Mouse (Mus musculus) CH12.LX (cell line): ENCODE results near the gene Mlip. TPM values are rescaled to one million over a fixed set of nuclear protein-coding genes. Genes with fewer than 3 reads are reported as not detected.

Experiments
- DNase-seq: peaks from one replicate; pipeline ENCODE4 v3.0.0-alpha.2; 2013; ENCODE audit errors: extremely low read depth
- H3K27ac ChIP-seq: 2 replicates; pipeline ENCODE4 v1.5.1; 2012; ENCODE audit warnings: low read depth, mild to moderate bottlenecking, control low read depth, moderate library complexity; ENCODE audit not compliant: insufficient read depth
- H3K27me3 ChIP-seq: replicated peaks from 2 replicates; pipeline ENCODE3; 2012; ENCODE audit warnings: inconsistent platforms
- H3K36me3 ChIP-seq, 2 experiments: replicated peaks in 1 of 2; 2 replicates each; pipeline versions ENCODE3 to v1.6.1; 2012; ENCODE audit warnings: inconsistent platforms in 1 of 2, low read length in 1 of 2, mild to moderate bottlenecking in 1 of 2, mixed read lengths in 1 of 2, moderate library complexity in 1 of 2; ENCODE audit not compliant: control insufficient read depth in 1 of 2, insufficient read depth in 1 of 2
- H3K4me1 ChIP-seq, 2 experiments: 2 replicates each; pipeline ENCODE4 v1.6.1; 2012; ENCODE audit warnings: inconsistent platforms in 1 of 2, moderate library complexity in 1 of 2; ENCODE audit not compliant: insufficient read depth in 2 of 2, control insufficient read depth in 1 of 2
- H3K4me2 ChIP-seq: 2 replicates; pipeline ENCODE4 v1.6.1; 2012; ENCODE audit warnings: low read depth, mild to moderate bottlenecking, control low read depth; ENCODE audit not compliant: poor library complexity, insufficient read depth, severe bottlenecking
- H3K4me3 ChIP-seq, 3 experiments: fragments of 150-350 bp in 1 of 3; sonication (generic) in 1 of 3; replicated peaks in 1 of 3; 2 replicates each; pipeline versions ENCODE3 to v1.5.1; 2011 to 2012; ENCODE audit warnings: low read depth in 2 of 3, low read length in 2 of 3, mild to moderate bottlenecking in 2 of 3, moderate library complexity in 2 of 3, control low read depth in 1 of 3, improper control_type of control experiment in 1 of 3, inconsistent platforms in 1 of 3, mixed read lengths in 1 of 3; ENCODE audit not compliant: poor library complexity in 1 of 3
- H3K79me2 ChIP-seq: replicated peaks from 2 replicates; pipeline ENCODE4 v1.6.1; 2012; ENCODE audit warnings: mild to moderate bottlenecking, moderate library complexity; ENCODE audit not compliant: control insufficient read depth, poor library complexity, insufficient read depth, severe bottlenecking; ENCODE audit errors: extremely low read depth
- H3K9ac ChIP-seq: 2 replicates; pipeline ENCODE4 v1.6.1; 2012; ENCODE audit warnings: low read depth, mild to moderate bottlenecking, control low read depth, moderate library complexity; ENCODE audit not compliant: insufficient read depth
- H3K9me3 ChIP-seq: replicated peaks from 2 replicates; pipeline ENCODE3; 2012; ENCODE audit warnings: low read length, inconsistent platforms, mixed read lengths
- BHLHE40 ChIP-seq: IDR thresholded peaks from 2 replicates; pipeline ENCODE4 v1.6.1; 2011; ENCODE audit warnings: mild to moderate bottlenecking, low read depth, low read length, improper control_type of control experiment
- CHD1 ChIP-seq: IDR thresholded peaks from 2 replicates; pipeline ENCODE4 v1.6.1; 2012; ENCODE audit warnings: low read depth, low read length, improper control_type of control experiment, inconsistent platforms
- CHD2 ChIP-seq: IDR thresholded peaks from 2 replicates; pipeline ENCODE4 v1.6.1; 2011; ENCODE audit warnings: low read length, improper control_type of control experiment
- CTCF ChIP-seq, 2 experiments: IDR thresholded peaks in 1 of 2; conservative IDR thresholded peaks in 1 of 2; 2 replicates each; pipeline ENCODE4 v1.5.1; 2011 to 2012; ENCODE audit warnings: low read depth in 2 of 2, low read length in 2 of 2, improper control_type of control experiment in 1 of 2, inconsistent platforms in 1 of 2, mild to moderate bottlenecking in 1 of 2, moderate library complexity in 1 of 2
- E2F4 ChIP-seq: IDR thresholded peaks from 2 replicates; pipeline ENCODE4 v1.6.1; 2011; ENCODE audit warnings: low read depth, low read length, improper control_type of control experiment; ENCODE audit not compliant: insufficient replicate concordance
- ELF1 ChIP-seq: IDR thresholded peaks from 2 replicates; pipeline ENCODE4 v1.6.1; 2014; ENCODE audit warnings: low read depth, mild to moderate bottlenecking, inconsistent platforms, low read length, improper control_type of control experiment
- EP300 ChIP-seq: IDR thresholded peaks from 2 replicates; pipeline ENCODE4 v1.6.1; 2011; ENCODE audit warnings: low read length, improper control_type of control experiment
- ETS1 ChIP-seq: conservative IDR thresholded peaks from 2 replicates; pipeline ENCODE4 v1.6.1; 2012; ENCODE audit warnings: low read depth, mild to moderate bottlenecking, inconsistent platforms, low read length, improper control_type of control experiment, moderate library complexity
- GABPA ChIP-seq: IDR thresholded peaks from 2 replicates; pipeline ENCODE4 v1.6.1; 2012; ENCODE audit warnings: low read depth, low read length, improper control_type of control experiment, inconsistent platforms; ENCODE audit not compliant: insufficient replicate concordance
- HCFC1 ChIP-seq: IDR thresholded peaks from 2 replicates; pipeline ENCODE4 v1.6.1; 2012; ENCODE audit warnings: low read depth, mild to moderate bottlenecking, inconsistent platforms, low read length, improper control_type of control experiment
- IRF4 ChIP-seq: IDR thresholded peaks from 2 replicates; pipeline ENCODE4 v1.6.1; 2014; ENCODE audit warnings: low read depth, mild to moderate bottlenecking, inconsistent platforms, low read length, improper control_type of control experiment
- JUN ChIP-seq: IDR thresholded peaks from 2 replicates; pipeline ENCODE4 v1.6.1; 2011; ENCODE audit warnings: low read depth, mild to moderate bottlenecking, low read length, improper control_type of control experiment, moderate library complexity; ENCODE audit not compliant: insufficient read depth
- JUND ChIP-seq: conservative IDR thresholded peaks from 2 replicates; pipeline ENCODE4 v1.6.1; 2011; ENCODE audit warnings: low read depth, low read length, improper control_type of control experiment
- MAFK ChIP-seq: IDR thresholded peaks from 2 replicates; pipeline ENCODE4 v1.6.1; 2011; ENCODE audit warnings: low read length, improper control_type of control experiment; ENCODE audit not compliant: insufficient replicate concordance
- MAX ChIP-seq: IDR thresholded peaks from 2 replicates; pipeline ENCODE4 v1.6.1; 2011; ENCODE audit warnings: low read length, improper control_type of control experiment
- MAZ ChIP-seq: IDR thresholded peaks from 2 replicates; pipeline ENCODE4 v1.6.1; 2012; ENCODE audit warnings: low read depth, mild to moderate bottlenecking, inconsistent platforms, low read length, improper control_type of control experiment, moderate library complexity
- MEF2A ChIP-seq: IDR thresholded peaks from 2 replicates; pipeline ENCODE4 v1.6.1; 2014; ENCODE audit warnings: low read depth, mild to moderate bottlenecking, inconsistent platforms, low read length, improper control_type of control experiment, borderline replicate concordance
- MXI1 ChIP-seq: IDR thresholded peaks from 2 replicates; pipeline ENCODE4 v1.6.1; 2011; ENCODE audit warnings: mild to moderate bottlenecking, low read depth, low read length, improper control_type of control experiment
- MYC ChIP-seq: IDR thresholded peaks from 2 replicates; pipeline ENCODE4 v1.6.1; 2011; ENCODE audit warnings: low read depth, mild to moderate bottlenecking, improper control_type of control experiment, low read length
- NELFE ChIP-seq: IDR thresholded peaks from 2 replicates; pipeline ENCODE4 v1.6.1; 2011; ENCODE audit warnings: low read depth, low read length, improper control_type of control experiment
- PAX5 ChIP-seq: IDR thresholded peaks from 2 replicates; pipeline ENCODE4 v1.6.1; 2012; ENCODE audit warnings: low read length, inconsistent platforms, mixed read lengths
- POLR2A ChIP-seq: IDR thresholded peaks from 2 replicates; pipeline ENCODE4 v1.6.1; 2011; ENCODE audit warnings: low read depth, mild to moderate bottlenecking, improper control_type of control experiment, low read length
- POLR2AphosphoS2 ChIP-seq: IDR thresholded peaks from 2 replicates; pipeline ENCODE4 v1.6.1; 2011; ENCODE audit warnings: low read depth, low read length, improper control_type of control experiment
- RAD21 ChIP-seq: IDR thresholded peaks from 2 replicates; pipeline ENCODE4 v1.6.1; 2011; ENCODE audit warnings: low read depth, mild to moderate bottlenecking, low read length, improper control_type of control experiment, moderate library complexity
- RCOR1 ChIP-seq: conservative IDR thresholded peaks from 2 replicates; pipeline ENCODE4 v1.6.1; 2012; ENCODE audit warnings: low read depth, mild to moderate bottlenecking, inconsistent platforms, low read length, improper control_type of control experiment
- SIN3A ChIP-seq: IDR thresholded peaks from 2 replicates; pipeline ENCODE4 v1.6.1; 2012; ENCODE audit warnings: low read length, improper control_type of control experiment, inconsistent platforms
- SMC3 ChIP-seq: IDR thresholded peaks from 2 replicates; pipeline ENCODE4 v1.6.1; 2011; ENCODE audit warnings: low read depth, low read length, improper control_type of control experiment
- TCF12 ChIP-seq: IDR thresholded peaks from 2 replicates; pipeline ENCODE4 v1.6.1; 2014; ENCODE audit warnings: low read depth, mild to moderate bottlenecking, inconsistent platforms, low read length, improper control_type of control experiment
- UBTF ChIP-seq: IDR thresholded peaks from 2 replicates; pipeline ENCODE4 v1.6.1; 2012; ENCODE audit warnings: low read depth, mild to moderate bottlenecking, inconsistent platforms, low read length, improper control_type of control experiment, moderate library complexity
- USF1 ChIP-seq: IDR thresholded peaks from 2 replicates; pipeline ENCODE4 v1.6.1; 2014; ENCODE audit warnings: low read depth, mild to moderate bottlenecking, inconsistent platforms, low read length, improper control_type of control experiment
- ZNF384 ChIP-seq: IDR thresholded peaks from 2 replicates; pipeline ENCODE4 v1.6.1; 2012; ENCODE audit warnings: low read depth, low read length, improper control_type of control experiment, inconsistent platforms
- dilution Hi-C: fragments of 300-500 bp; cut with MboI; formaldehyde crosslinking; loops from 2 replicates; pipeline ENCODE4 v1.14.3; 2020; ENCODE audit warnings: low sequenced_read_pairs; ENCODE audit not compliant: extremely low pct_unique_long_range_greater_than_20kb, extremely low pct_ligation_motif_present
- in situ Hi-C: fragments of 300-500 bp; cut with MboI; formaldehyde crosslinking; loops from 3 replicates; pipeline ENCODE4 v1.14.3; 2019; ENCODE audit warnings: low sequenced_read_pairs, low pct_ligation_motif_present, low pct_unique_long_range_greater_than_20kb, mixed read lengths
- polyA plus RNA-seq: library from polyadenylated mRNA; unstranded; fragments of >175 nt; gene quantifications from 2 replicates; pipeline ENCODE4 v1.2.1, GENCODE M21; 2012; ENCODE audit warnings: low read depth; ENCODE audit not compliant: insufficient read length
- total RNA-seq, 2 experiments: library from RNA; depleted of rRNA; stranded (reverse); fragments of 300-350 nt in 1 of 2; fragments of >200 nt in 1 of 2; gene quantifications; 2 replicates each; pipeline ENCODE4 v1.2.3; 2012 to 2014

Gene Mlip
- total and polyA plus RNA-seq, 3 experiments, result not detected

- H3K9ac ChIP-seq, result no peak overlapping the region
- in situ Hi-C loops, result loop anchor here (25.0 kb wide), 2 partner anchors 390 to 990 kb away; no protein-coding TSS in a partner anchor
- TF ChIP-seq ELF1 (no peak), MAX (no peak), MAZ (no peak), BHLHE40 (no peak), SIN3A (no peak), ZNF384 (no peak), POLR2A (no peak), JUN (no peak), PAX5 (no peak), SMC3 (no peak), EP300 (no peak), MXI1 (no peak), HCFC1 (no peak), NELFE (no peak)
- no peak for DNase-seq
- H3K4me3 ChIP-seq, result no peak overlapping the region
- no peak overlapping the region for H3K27ac ChIP-seq
- H3K27me3 ChIP-seq, result no peaks in the 10 kb centered on the region
- dilution Hi-C loops, result no loop called here
- H3K4me2 ChIP-seq, result no peak overlapping the region
- no peaks in the 10 kb centered on the region for H3K36me3 ChIP-seq
- H3K79me2 ChIP-seq, result no peaks in the 10 kb centered on the region
- H3K4me1 ChIP-seq, result peaks cover 2 to 6% of the 10 kb centered on the region in 2 experiments; a peak in 2 of 4 replicates
- no peaks in the 10 kb centered on the region for H3K9me3 ChIP-seq
Observed at GRCm38 (mm10) chr9:77377696-77378095, 24.9 kb upstream of the Mlip start.

- Histone ChIP-seq H3K4me2 (no peak overlapping the region), H3K9ac (no peak overlapping the region; the same call in 1 of the 2 replicates), H3K79me2 (no peaks in the 10 kb centered on the region), H3K27ac (no peak overlapping the region), H3K9me3 (no peaks in the 10 kb centered on the region), H3K27me3 (no peaks in the 10 kb centered on the region), H3K36me3 (no peaks in the 10 kb centered on the region), H3K4me3 (no peak overlapping the region), H3K4me1 (peaks cover 2 to 6% of the 10 kb centered on the region in 2 experiments; a peak in 2 of 4 replicates)
- peak; percentile 42 for DNase-seq
- in situ Hi-C loops, result loop anchor here (25.0 kb wide), 2 partner anchors 390 to 990 kb away; no protein-coding TSS in a partner anchor
- dilution Hi-C loops, result no loop called here
- TF ChIP-seq USF1, result no peak
- TF ChIP-seq EP300, result no peak
- TF ChIP-seq RCOR1, result no peak
- peak; percentile 70; the same call in 1 of the 2 replicates for TF ChIP-seq ELF1
- TF ChIP-seq NELFE, result no peak
- 0 out of 2 replicates have a peak, but pooled peaks have one; percentile 57 for TF ChIP-seq MAZ
- TF ChIP-seq MEF2A, result no peak
- no peak; the same call in 1 of the 2 replicates for TF ChIP-seq MXI1
- no peak for TF ChIP-seq POLR2AphosphoS2
- no peak for TF ChIP-seq JUND
- TF ChIP-seq IRF4, result no peak
- TF ChIP-seq POLR2A, result peak; percentile 58
- peak; percentile 67 for TF ChIP-seq HCFC1
- TF ChIP-seq ZNF384, result 0 out of 2 replicates have a peak, but pooled peaks have one; percentile 24
- TF ChIP-seq GABPA, result no peak
- TF ChIP-seq MYC, result no peak
- peak; percentile 48; the same call in 1 of the 2 replicates for TF ChIP-seq TCF12
- 0 out of 2 replicates have a peak, but pooled peaks have one; percentile 43 for TF ChIP-seq MAX
- no peak for TF ChIP-seq E2F4
- TF ChIP-seq RAD21, result peak; percentile 44
- TF ChIP-seq SMC3, result peak; percentile 54
- no peak for TF ChIP-seq MAFK
- no peak for TF ChIP-seq CHD1
- TF ChIP-seq ETS1, result no peak
- TF ChIP-seq CHD2, result no peak
- no peak for TF ChIP-seq PAX5
- TF ChIP-seq BHLHE40, result no peak
- TF ChIP-seq CTCF (conservative IDR thresholded peaks at IDR 0.05 in 1 of 2, IDR thresholded peaks at IDR 0.05 in 1 of 2; ENCODE audit: low read depth in 2 of 2, low read length in 2 of 2), result peak in 1 of 2 experiments; percentile 76; a peak in 2 of 4 replicates
- TF ChIP-seq UBTF, result 0 out of 2 replicates have a peak, but pooled peaks have one; percentile 20
Observed at GRCm38 (mm10) chr9:77377082-77377481, 24.3 kb upstream of the Mlip start.
